Mouse (Mus musculus): Measurements from ENCODE around the gene Acbd5. TPM values are rescaled to one million over a fixed set of nuclear protein-coding genes. Genes with fewer than 3 reads are reported as not detected.
A peak's percentile ranks its signal among the peaks of the same experiment; 100 is the strongest.

The Acbd5 gene
- 24.3 and 26.7 TPM in 2 replicates for polyA plus RNA-seq (2015; fragmentation: Nextera tagmentation; extraction: Ambion mirVana)

- H3K4me3 ChIP-seq = peak within 1 kb of the TSS; percentile 81
- peak within 1 kb of the TSS; percentile 90 for H3K9ac ChIP-seq
- peak; percentile 91 for ATAC-seq (ENCODE audit: extremely low read depth, insufficient number of reproducible peaks, low FRiP score, low TSS enrichment)
- H3K4me1 ChIP-seq = peaks cover 8% of the 10 kb centered on the region
- 0 out of 2 replicates have a peak, but pooled peaks cover 3% of the 10 kb centered on the region for H3K36me3 ChIP-seq
- no peaks in the 10 kb centered on the region for H3K27me3 ChIP-seq (replicated peaks)
- 2% methylated on average over 34 of the region's 34 CpGs for WGBS
- no peaks in the 10 kb centered on the region for H3K9me3 ChIP-seq
- peak within 1 kb of the TSS; percentile 97 for H3K27ac ChIP-seq (replicated peaks)
- peak within 1 kb of the TSS; percentile 99 for H3K4me2 ChIP-seq
Observed at GRCm38 (mm10) chr2:23067552-23068369, at the start of gene Acbd5. Gene Acbd5, plus strand, starts transcription at chr2:23068167.

GRCm38 (mm10) chr2:23019170-23019569 lies 48.8 kb upstream of the Acbd5 start:
- Histone ChIP-seq H3K4me3 (no peak overlapping the region), H3K36me3 (0 out of 2 replicates have a peak, but pooled peaks cover 6% of the 10 kb centered on the region), H3K9me3 (no peaks in the 10 kb centered on the region), H3K4me2 (no peak overlapping the region), H3K27me3 (replicated peaks) (no peaks in the 10 kb centered on the region), H3K27ac (replicated peaks) (no peak overlapping the region), H3K4me1 (peaks cover 33% of the 10 kb centered on the region), H3K9ac (no peak overlapping the region)
- WGBS = 82% methylated on average over 2 of the region's 2 CpGs
- ATAC-seq (ENCODE audit: extremely low read depth, insufficient number of reproducible peaks, low FRiP score, low TSS enrichment) = no peak

- peaks cover 24% of the 10 kb centered on the region for H3K4me1 ChIP-seq
- no peak overlapping the region for H3K27ac ChIP-seq (replicated peaks)
- H3K36me3 ChIP-seq = 0 out of 2 replicates have a peak, but pooled peaks cover 6% of the 10 kb centered on the region
- no peak for ATAC-seq (ENCODE audit: extremely low read depth, insufficient number of reproducible peaks, low FRiP score, low TSS enrichment)
- peak overlapping the region; percentile 3; the same call in 1 of the 2 replicates for H3K4me2 ChIP-seq
- no peaks in the 10 kb centered on the region for H3K27me3 ChIP-seq (replicated peaks)
- WGBS = 80% methylated on average over 4 of the region's 4 CpGs
- no peak overlapping the region for H3K4me3 ChIP-seq
- no peak overlapping the region for H3K9ac ChIP-seq
- no peaks in the 10 kb centered on the region for H3K9me3 ChIP-seq
Observed at GRCm38 (mm10) chr2:23021320-23021719, 46.6 kb upstream of the Acbd5 start.

- H3K27ac ChIP-seq (replicated peaks) = no peak overlapping the region
- 0 out of 2 replicates have a peak, but pooled peaks cover 6% of the 10 kb centered on the region for H3K36me3 ChIP-seq
- WGBS = 35% methylated on average over 4 of the region's 4 CpGs
- no peak for ATAC-seq (ENCODE audit: extremely low read depth, insufficient number of reproducible peaks, low FRiP score, low TSS enrichment)
- no peaks in the 10 kb centered on the region for H3K9me3 ChIP-seq
- H3K27me3 ChIP-seq (replicated peaks) = no peaks in the 10 kb centered on the region
- H3K4me3 ChIP-seq = no peak overlapping the region
- H3K4me2 ChIP-seq = peak overlapping the region; percentile 3; the same call in 1 of the 2 replicates
- no peak overlapping the region for H3K9ac ChIP-seq
- peaks cover 26% of the 10 kb centered on the region for H3K4me1 ChIP-seq
Observed at GRCm38 (mm10) chr2:23021721-23022120, 46.2 kb upstream of the Acbd5 start.

GRCm38 (mm10) chr2:23023023-23023422 lies 44.9 kb upstream of the Acbd5 start:
- Histone ChIP-seq H3K9ac (no peak overlapping the region), H3K4me1 (peaks cover 34% of the 10 kb centered on the region), H3K36me3 (0 out of 2 replicates have a peak, but pooled peaks cover 6% of the 10 kb centered on the region), H3K4me2 (no peak overlapping the region), H3K4me3 (no peak overlapping the region), H3K27ac (replicated peaks) (no peak overlapping the region), H3K9me3 (no peaks in the 10 kb centered on the region), H3K27me3 (replicated peaks) (no peaks in the 10 kb centered on the region)
- no peak for ATAC-seq (ENCODE audit: extremely low read depth, insufficient number of reproducible peaks, low FRiP score, low TSS enrichment)
- 85% methylated on average over 3 of the region's 3 CpGs for WGBS

GRCm38 (mm10) chr2:23023714-23024282 lies 44.2 kb upstream of the Acbd5 start:
- H3K4me2 ChIP-seq = no peak overlapping the region
- peaks cover 34% of the 10 kb centered on the region for H3K4me1 ChIP-seq
- ATAC-seq (ENCODE audit: extremely low read depth, insufficient number of reproducible peaks, low FRiP score, low TSS enrichment) = no peak
- 85% methylated on average over 4 of the region's 4 CpGs for WGBS
- H3K9me3 ChIP-seq = no peaks in the 10 kb centered on the region
- no peak overlapping the region for H3K27ac ChIP-seq (replicated peaks)
- 0 out of 2 replicates have a peak, but pooled peaks cover 4% of the 10 kb centered on the region for H3K36me3 ChIP-seq
- no peak overlapping the region for H3K4me3 ChIP-seq
- no peaks in the 10 kb centered on the region for H3K27me3 ChIP-seq (replicated peaks)
- no peak overlapping the region for H3K9ac ChIP-seq

- peak overlapping the region; percentile 21; the same call in 1 of the 2 replicates for H3K27ac ChIP-seq (replicated peaks)
- H3K9ac ChIP-seq = no peak overlapping the region
- ATAC-seq (ENCODE audit: extremely low read depth, insufficient number of reproducible peaks, low FRiP score, low TSS enrichment) = no peak
- 19% methylated on average over 1 of the region's 1 CpGs for WGBS
- no peak overlapping the region for H3K4me2 ChIP-seq
- H3K4me3 ChIP-seq = no peak overlapping the region
- H3K4me1 ChIP-seq = peaks cover 33% of the 10 kb centered on the region
- no peaks in the 10 kb centered on the region for H3K27me3 ChIP-seq (replicated peaks)
- H3K36me3 ChIP-seq = peaks cover 22% of the 10 kb centered on the region
- H3K9me3 ChIP-seq = peaks cover 3% of the 10 kb centered on the region
Observed at GRCm38 (mm10) chr2:23026379-23026778, 41.6 kb upstream of the Acbd5 start.

GRCm38 (mm10) chr2:23028826-23029225 lies 39.1 kb upstream of the Acbd5 start:
- no peak for ATAC-seq (ENCODE audit: extremely low read depth, insufficient number of reproducible peaks, low FRiP score, low TSS enrichment)
- H3K4me3 ChIP-seq = no peak overlapping the region
- H3K27ac ChIP-seq (replicated peaks) = no peak overlapping the region
- H3K9me3 ChIP-seq = peaks cover 3% of the 10 kb centered on the region
- no peak overlapping the region for H3K4me2 ChIP-seq
- H3K4me1 ChIP-seq = peaks cover 17% of the 10 kb centered on the region
- no peaks in the 10 kb centered on the region for H3K27me3 ChIP-seq (replicated peaks)
- H3K36me3 ChIP-seq = peaks cover 25% of the 10 kb centered on the region
- no peak overlapping the region for H3K9ac ChIP-seq
- 87% methylated on average over 4 of the region's 4 CpGs for WGBS

GRCm38 (mm10) chr2:23030631-23031030 lies 37.3 kb upstream of the Acbd5 start:
- Histone ChIP-seq H3K9me3 (peaks cover 3% of the 10 kb centered on the region), H3K27ac (replicated peaks) (no peak overlapping the region), H3K4me3 (no peak overlapping the region), H3K4me1 (peaks cover 28% of the 10 kb centered on the region), H3K36me3 (peaks cover 29% of the 10 kb centered on the region), H3K27me3 (replicated peaks) (no peaks in the 10 kb centered on the region), H3K4me2 (no peak overlapping the region), H3K9ac (no peak overlapping the region)
- ATAC-seq (ENCODE audit: extremely low read depth, insufficient number of reproducible peaks, low FRiP score, low TSS enrichment) = no peak
- 90% methylated on average over 1 of the region's 4 CpGs for WGBS

- H3K27me3 ChIP-seq (replicated peaks) = no peaks in the 10 kb centered on the region
- H3K9ac ChIP-seq = no peak overlapping the region
- H3K4me2 ChIP-seq = no peak overlapping the region
- peaks cover 46% of the 10 kb centered on the region for H3K4me1 ChIP-seq
- peaks cover under 1% of the 10 kb centered on the region for H3K9me3 ChIP-seq
- H3K36me3 ChIP-seq = peaks cover 20% of the 10 kb centered on the region
- no peak overlapping the region for H3K4me3 ChIP-seq
- no peak overlapping the region for H3K27ac ChIP-seq (replicated peaks)
- ATAC-seq (ENCODE audit: extremely low read depth, insufficient number of reproducible peaks, low FRiP score, low TSS enrichment) = no peak
- 70% methylated on average over 3 of the region's 3 CpGs for WGBS
Observed at GRCm38 (mm10) chr2:23034692-23035435, 33.1 kb upstream of the Acbd5 start.

GRCm38 (mm10) chr2:23035467-23035866 lies 32.5 kb upstream of the Acbd5 start:
- Histone ChIP-seq H3K9me3 (no peaks in the 10 kb centered on the region), H3K4me2 (no peak overlapping the region), H3K27ac (replicated peaks) (no peak overlapping the region), H3K4me1 (peaks cover 46% of the 10 kb centered on the region), H3K36me3 (peaks cover 16% of the 10 kb centered on the region), H3K4me3 (no peak overlapping the region), H3K9ac (no peak overlapping the region), H3K27me3 (replicated peaks) (no peaks in the 10 kb centered on the region)
- no peak for ATAC-seq (ENCODE audit: extremely low read depth, insufficient number of reproducible peaks, low FRiP score, low TSS enrichment)
- WGBS = 90% methylated on average over 1 of the region's 1 CpGs
